Mouse (Mus musculus): ENCODE results near the gene Slc25a38.
"Not testable (repeated sequence)": the region's sequence is repeated elsewhere in the genome, so short reads cannot be mapped to it uniquely, and the experiment has no call there.

Gene Slc25a38

DNA sequence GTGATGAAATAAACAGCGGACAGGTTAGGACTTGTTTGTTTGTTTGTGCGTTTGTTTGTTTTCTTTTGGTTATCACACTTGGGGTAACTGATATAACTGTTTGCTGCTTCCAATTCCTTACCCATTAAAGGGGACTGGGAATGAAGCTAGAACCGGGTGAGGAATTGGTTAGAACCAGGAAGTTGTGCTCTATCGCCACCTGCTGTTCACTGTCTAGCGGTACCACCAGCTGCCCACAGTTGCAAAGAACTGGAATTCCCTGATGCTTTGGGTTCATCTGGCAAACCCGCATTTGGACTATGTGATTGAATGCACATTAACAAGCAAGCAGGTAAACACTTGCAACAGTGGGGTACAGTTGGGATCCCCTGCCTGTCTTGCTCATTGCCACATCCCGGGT, 11.5 kb upstream of the Slc25a38 start:
- DNase-seq (ENCODE audit: inconsistent age in 2 of 2, low spot score in 1 of 2): peak; percentile 41 to 87

DNA sequence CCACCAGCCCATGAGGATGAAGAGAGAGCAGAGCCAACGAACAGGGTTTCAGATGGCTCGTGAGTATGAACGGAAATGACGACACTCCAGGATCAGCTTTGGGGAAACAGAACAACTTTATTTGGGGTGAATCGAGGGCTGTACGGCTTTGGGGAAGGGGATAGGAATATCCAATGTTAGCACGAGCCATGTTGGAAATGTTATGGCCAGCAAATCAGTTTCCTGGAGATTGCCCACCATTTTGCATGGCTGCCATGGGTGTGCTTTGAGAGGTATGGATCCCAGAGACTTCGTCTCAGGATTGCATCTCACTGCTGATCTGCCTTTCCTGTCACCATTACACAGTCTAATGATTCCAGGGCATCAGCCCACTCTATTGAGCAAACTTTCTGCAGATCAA, 10.9 kb upstream of the Slc25a38 start:
- no peak for DNase-seq (ENCODE audit: inconsistent age in 2 of 2, low spot score in 1 of 2)

DNA sequence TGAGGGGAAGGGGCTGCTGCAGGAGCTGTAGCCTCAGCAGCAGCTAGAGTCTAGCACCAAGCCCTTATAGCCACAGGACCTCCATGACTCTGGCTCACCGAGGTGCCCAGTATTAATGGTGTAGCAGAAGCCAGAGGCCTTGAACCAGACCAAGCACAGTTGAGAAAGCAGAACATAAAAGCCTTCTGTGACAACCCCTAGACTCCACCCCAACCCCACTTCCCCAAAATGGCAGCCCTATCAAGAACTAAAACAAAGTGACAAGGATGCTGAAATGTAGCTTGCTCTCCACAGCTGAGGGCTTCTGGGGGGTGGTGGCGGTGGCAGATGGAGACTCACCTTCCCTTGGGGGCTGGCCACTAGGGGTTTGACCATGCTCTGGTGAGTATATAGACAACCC, 9.0 kb upstream of the Slc25a38 start:
- DNase-seq (ENCODE audit: inconsistent age in 2 of 2, low spot score in 1 of 2): no peak

DNA sequence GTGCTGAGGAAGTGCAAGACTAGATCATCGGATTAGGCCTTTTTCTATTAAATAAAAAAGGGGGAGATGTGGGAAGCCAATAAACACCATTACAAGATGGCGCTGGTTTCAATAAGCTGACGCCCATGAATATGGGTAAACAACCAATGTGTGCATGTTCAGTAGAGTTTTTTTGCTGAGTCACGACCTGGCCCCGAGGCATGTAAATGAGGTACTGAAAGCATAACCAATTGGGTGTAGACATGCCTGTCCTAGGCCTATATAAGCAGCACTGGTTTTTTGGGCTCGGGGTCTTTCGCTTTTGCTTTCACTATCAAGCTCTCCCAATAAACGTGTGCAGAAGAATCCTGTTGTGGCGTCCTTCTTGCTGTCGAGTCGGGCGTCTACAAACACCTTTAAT, 1.2 kb upstream of the Slc25a38 start:
- not testable (repeated sequence) for DNase-seq (ENCODE audit: inconsistent age in 2 of 2, low spot score in 1 of 2)

DNA sequence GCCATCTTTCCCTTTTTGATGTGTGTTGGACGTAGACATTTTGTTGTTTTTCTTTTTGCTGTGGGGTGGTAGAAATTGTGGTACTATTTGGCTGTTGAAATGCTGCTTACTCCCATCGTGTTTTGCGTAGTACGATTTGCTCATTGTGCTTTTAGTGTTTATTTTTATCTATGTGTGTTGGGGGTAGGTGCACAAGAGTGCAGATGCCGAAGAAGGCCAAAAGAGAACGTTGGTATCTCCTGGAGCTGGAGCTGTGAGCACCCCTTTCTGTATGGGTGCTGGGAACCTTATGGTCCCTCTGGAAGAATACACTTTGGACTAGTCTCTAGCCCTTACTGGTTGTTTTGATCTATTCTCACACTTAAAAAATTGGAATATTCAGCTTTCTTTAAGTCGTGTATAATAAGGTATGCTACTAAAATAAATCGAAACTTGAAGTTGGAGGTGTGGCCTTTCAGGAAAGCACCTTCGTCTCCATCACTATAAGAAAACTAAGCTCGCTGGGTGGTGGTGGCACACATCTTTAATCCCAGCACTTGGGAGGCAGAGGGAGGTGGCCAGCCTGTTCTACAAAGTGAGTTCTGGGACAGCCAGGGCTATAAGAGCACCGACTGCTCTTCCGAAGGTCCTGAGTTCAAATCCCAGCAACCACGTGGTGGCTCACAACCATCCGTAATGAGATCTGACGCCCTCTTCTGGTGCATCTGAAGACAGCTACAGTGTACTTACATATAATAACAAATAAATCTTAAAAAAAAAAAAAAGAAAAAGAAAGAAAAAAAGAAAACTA, 1.2 kb downstream of the Slc25a38 start:
- no peak for DNase-seq (ENCODE audit: inconsistent age in 2 of 2, low spot score in 1 of 2)

DNA sequence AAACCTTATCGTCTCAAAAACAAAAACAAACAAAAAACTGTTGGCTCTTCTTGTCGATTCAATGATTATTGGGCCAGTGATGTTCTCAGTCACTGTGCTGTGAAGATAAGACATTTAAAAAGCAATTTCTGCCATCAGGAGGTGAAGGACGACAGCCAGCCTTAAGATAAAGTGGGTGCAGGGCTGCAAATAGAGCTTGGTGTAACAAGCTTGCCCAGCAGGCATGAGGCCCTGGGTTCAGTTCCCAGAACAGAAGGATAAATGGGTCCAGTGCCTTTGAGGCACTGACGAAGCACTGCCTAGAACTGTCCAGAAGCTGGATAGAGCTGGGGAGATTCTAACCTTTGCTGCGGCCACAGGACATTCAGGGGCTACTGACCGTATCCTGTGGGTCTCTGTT, 2.3 kb downstream of the Slc25a38 start:
- peak in 1 of 2 experiments; percentile 2 for DNase-seq (ENCODE audit: inconsistent age in 2 of 2, low spot score in 1 of 2)

DNA sequence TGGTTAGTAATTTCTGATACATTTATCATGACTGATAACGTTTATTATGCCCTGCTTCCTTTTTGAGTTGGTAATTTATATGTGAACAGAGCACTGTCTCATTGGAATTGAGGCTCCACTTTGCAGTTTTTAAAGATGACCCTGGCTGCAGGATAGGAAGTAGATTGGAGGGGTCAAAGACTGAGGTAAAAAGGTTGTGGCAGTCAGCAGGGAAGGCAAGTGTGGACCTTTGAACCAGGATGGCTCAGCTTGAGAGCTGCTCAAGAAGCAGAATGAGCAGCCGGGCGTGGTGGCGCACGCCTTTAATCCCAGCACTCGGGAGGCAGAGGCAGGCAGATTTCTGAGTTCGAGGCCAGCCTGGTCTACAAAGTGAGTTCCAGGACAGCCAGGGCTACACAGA, 3.3 kb downstream of the Slc25a38 start:
- no peak for DNase-seq (ENCODE audit: inconsistent age in 2 of 2, low spot score in 1 of 2)

DNA sequence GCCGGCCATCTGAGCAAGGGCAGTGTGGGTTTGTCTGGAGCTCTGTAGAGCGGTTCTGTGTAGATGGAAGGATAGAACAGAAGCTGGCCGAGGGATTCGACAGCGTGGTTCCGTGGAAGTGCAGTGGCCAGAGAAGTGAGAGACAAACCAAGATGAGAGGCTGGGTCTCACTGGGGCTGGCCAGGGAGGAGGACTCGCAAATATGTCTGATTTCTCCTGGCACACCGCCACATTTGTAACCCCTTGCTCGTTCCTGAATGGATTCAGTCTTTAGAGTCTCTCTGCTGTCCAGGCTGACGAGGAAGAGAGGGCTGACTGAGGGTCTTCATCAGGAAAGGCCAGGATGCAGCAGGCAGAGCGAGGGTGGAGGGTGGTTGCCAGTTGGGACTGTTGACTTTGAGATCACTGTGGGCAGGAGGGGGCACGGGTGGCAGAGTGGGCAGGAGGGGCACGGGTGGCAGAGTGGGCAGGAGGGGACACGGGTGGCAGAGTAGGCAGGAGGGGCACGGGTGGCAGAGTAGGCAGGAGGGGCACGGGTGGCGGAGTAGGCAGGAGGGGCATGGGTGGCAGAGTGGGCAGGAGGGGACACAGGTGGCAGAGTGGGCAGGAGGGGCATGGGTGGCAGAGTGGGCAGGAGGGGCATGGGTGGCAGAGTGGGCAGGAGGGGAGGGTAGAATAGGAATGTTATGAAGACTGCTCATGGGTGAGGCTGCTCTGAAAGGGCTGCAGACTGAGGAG, 4.0 kb downstream of the Slc25a38 start:
- no peak for DNase-seq (ENCODE audit: inconsistent age in 2 of 2, low spot score in 1 of 2)

DNA sequence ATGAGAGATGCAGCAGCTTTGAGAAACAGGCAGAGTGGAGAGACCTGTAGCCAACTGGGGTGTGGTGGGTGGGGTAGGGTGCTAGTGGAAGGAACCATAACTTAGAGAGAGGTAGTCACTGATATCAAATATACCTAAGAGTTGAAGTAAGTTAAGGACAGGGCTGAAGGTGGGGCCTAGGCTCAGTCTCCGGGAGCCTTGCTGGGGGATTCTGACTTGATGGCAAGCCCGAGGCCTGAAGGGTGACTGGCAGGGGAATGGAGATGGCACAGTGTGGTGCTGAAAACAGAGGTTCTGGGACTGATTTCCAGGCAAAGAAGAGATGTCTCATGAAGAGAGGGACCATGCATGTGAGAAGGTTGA, 4.6 kb downstream of the Slc25a38 start:
- DNase-seq (ENCODE audit: inconsistent age in 2 of 2, low spot score in 1 of 2): no peak

DNA sequence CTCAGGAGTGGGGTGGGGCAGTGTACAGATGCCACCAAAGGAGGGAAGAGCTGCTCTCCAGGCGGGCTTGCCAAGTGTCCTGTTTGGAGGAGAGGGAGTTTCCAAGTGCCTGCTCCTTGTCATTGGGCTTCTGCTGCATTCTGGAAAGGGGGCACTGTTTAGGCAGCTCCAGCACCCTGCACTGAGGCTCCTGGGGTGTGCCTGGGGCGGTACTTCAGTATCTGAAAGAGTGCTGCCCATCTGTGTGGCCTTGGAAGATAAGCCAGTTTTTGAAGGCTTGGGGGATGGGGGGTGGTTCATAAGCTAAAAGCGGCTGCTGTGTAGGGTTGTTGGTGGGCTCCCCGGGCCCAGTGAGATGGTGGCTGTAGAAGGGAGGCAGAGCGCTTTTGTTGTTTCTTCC, 5.4 kb downstream of the Slc25a38 start:
- DNase-seq (ENCODE audit: inconsistent age in 2 of 2, low spot score in 1 of 2): peak in 1 of 2 experiments; percentile 54

DNA sequence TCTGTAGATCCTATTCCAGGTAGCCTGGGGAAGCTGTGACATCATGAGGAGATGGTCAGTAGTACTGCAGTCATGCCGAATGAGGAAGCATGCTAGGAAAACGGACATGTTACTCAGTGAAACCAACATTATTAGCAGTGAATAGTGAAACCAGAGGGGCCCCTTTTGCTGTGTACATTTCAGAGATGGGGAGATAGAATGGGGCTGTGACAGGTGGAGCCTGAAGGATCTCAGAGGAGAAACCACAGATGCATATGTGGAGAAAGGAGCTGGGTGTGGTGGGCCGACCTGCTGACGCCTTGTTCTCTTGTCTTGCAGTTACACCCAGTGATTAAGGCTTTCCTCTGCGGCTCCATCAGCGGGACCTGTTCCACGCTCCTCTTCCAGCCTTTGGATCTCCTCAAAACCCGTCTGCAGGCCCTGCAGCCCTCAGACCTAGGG, 6.0 kb downstream of the Slc25a38 start:
- no peak for DNase-seq (ENCODE audit: inconsistent age in 2 of 2, low spot score in 1 of 2)

DNA sequence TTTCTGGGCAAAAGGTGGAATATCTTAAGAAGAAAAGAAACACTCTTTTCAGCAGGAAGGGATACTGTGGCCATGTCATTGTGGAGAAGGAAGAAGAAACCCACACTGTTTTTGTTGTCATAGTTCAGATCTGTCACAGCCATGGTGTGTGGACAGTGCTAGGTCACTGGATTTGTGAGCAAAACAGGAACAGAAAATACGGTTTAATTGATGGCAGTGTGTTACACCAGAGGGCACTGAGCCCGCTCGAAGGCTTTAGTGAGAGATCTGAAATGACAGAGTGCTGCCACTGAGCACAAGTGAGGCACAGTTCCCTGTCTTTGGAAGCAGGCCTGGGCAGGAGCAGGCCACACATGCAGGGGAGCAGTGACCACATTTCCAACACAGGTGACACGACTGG, 8.0 kb downstream of the Slc25a38 start:
- no peak for DNase-seq (ENCODE audit: inconsistent age in 2 of 2, low spot score in 1 of 2)

DNA sequence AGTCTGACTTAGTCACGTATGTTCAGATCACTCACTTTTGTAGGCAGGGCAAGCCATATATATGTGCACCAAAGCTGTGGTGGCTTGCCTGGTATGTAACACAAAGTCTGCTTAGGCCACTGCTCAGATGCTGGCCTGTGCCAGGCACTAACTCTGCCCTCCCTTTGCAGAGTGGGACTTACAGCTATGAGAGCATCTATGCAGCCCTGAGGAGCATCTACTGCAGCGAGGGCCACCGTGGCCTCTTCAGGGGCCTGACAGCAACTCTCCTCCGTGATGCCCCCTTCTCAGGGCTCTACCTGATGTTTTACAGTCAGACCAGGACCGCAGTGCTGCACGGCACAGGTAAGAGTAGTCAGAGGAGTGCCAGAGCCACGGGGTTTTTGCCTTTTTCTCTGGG, 10.3 kb downstream of the Slc25a38 start:
- DNase-seq (ENCODE audit: inconsistent age in 2 of 2, low spot score in 1 of 2): no peak

DNA sequence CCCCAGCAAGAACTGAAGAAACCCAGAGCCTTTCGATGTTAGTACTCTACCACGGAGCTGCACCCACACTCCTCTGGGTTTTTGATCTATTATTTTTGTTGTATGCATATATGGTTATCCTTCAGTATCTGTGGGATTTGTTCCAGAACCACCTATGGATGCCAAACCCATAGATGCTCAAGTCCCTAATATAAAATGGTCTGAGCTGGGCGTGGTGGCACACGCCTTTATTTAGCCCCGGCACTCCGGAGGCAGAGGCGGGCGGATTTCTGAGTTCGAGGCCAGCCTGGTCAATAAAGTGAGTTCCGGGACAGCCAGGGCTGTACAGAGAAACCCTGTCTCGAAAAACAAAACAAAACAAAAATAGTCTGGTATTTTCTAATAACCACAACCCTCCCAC, 16.7 kb downstream of the Slc25a38 start:
- DNase-seq (ENCODE audit: inconsistent age in 2 of 2, low spot score in 1 of 2): peak in 1 of 2 experiments; percentile 47

DNA sequence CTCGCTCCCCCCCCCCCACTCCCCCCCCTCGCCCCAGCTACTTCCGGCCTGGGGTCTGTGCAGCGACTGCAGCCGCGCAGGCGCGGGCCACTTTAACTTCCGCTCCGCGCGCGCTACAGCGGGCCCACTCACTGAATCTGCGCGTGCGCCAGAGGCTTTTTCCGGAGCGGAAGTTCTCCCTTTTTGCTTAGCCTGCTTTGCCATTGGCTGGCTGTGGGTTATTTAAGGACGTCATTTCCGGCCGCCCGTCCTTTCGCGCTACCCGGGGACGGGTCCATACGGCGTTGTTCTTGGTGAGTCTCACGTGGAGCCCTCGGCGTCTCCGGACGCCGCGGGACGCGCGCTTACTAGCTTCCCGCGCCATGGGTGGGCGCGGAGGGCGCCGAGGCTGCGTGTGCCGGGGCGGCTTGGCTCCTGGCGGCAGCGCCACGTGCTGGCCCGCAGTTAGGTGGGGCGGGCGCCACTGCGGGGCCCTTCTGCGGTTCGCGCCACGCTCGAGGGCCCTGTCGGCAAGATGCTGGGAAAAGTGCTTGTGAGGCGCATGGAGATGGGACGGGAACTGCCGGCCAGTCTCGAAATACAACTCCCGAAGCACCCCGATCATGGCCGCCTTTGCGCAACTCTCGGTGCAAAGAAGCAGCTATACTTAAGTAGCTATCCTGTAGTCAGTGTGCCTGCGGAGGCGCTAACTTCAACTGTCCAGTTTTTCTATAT, 17.5 kb downstream of the Slc25a38 start, which contains the start of gene Rpsa:
Rpsa (plus strand) TSS at position 152 of the 714 bp plus-strand sequence.
- DNase-seq (ENCODE audit: inconsistent age in 2 of 2, low spot score in 1 of 2): peak; percentile 98

DNA sequence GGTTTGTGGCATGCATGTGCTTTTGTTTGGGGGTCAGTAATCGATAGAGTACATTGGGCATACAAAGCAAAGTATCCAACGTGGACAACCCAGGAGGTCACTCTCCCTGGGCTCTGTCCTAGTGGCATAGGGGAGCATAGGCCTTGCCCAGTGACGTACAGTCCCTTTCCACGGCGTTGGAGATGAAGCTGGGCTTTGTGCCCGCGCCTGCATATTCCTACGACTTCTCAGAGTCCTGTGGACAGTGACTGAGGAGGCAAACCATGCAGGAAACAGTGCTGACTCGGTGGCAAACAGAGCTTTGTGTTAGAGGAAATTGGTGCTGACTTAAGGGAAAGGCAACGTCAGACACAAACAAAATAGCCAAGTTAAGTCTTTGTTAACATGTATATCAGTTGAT, 19.1 kb downstream of the Slc25a38 start:
- DNase-seq (ENCODE audit: inconsistent age in 2 of 2, low spot score in 1 of 2): no peak

DNA sequence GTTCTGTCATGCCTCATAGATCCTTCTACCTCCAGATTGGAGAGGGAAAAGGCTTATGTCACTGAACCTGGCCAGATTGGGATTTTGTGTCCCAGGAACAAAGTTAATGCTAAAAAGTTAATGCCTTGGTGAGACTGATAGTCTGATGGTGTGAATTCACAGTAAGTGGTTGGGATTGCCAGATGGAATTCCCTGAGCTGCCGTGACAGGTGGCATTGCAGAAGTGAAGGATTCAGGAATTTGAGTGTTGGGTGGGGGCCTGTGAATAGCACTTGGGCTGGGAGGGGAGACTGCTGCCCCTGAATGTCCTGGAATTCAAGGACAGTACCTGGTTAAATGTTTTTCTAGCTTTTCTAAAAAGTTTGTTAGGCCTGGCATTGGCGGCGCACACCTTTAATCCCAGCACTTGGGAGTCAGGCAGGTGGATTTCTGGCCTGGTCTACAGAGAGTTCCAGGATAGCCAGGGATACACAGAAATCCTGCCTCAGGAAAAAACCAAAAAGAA, 21.7 kb downstream of the Slc25a38 start:
- no peak for DNase-seq (ENCODE audit: inconsistent age in 2 of 2, low spot score in 1 of 2)

DNA sequence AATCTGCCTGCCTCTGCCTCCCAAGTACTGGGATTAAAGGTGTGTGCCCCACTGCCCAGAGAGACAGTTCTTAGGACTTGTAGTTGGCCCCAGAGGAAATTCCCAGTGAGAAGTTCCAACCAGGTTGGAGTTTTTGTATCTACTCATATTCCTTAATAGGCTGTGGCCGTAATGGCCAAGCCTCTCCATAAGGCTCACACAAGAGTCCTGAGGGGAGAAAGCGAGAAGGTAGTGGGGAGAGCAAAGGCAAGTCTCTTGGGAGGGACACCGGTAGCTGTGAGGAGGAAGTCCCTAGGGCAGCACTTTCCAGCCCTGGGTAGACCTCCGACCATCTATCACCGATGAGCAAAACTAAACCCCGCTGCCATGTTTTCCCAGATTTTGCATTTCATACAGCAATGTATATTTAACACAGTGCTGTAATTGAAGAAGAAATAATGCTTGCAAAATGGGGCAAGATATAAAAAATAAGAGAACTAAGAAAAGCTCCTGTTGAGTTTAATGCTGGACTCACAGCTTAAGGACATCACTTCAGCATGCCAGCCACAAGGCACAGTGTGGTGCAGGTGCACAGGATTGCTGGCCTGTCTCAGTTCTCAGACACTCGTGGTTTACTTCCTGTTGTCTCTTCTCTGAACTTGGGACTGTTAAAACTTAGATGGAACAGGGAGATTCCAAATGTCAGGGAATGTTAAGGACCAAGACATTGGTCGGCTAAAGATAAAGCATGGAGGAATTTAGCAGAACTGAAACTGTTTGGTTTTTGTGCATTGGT, 23.0 kb downstream of the Slc25a38 start:
- no peak for DNase-seq (ENCODE audit: inconsistent age in 2 of 2, low spot score in 1 of 2)

DNA sequence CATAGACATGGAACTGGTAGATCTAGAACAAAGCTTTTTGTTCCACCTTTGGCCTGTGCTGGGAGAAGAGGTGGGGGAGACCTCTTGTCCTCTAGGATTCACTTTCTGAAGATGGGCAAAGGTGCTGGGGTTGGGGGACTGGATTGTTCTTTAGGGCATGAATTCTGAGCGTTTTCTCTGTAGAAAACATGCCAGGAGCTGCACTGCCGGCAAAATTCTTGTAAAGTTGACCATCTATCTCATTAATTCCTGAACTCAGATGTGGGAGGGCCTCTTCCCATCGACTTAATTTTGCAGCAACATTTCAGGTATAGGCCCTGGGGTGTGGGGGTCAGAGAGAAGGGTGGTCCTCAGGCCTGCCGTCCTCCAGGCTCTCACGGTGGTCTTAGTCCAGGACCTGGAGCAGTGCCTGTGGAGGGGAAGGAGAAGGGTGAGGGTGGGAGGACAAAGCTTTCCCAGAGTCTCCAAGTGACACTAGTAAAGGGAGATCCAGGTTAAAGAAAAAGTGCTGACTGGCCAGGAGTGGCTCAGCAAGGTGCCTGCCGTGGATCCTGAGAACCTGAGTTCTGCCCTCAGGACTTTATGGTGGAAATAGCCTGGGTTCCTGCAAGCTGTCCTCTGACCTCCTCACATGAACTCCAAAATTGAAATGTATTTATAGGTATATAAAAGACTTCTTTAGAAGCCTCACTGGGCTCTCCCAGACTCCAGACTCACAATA, 23.7 kb downstream of the Slc25a38 start:
- no peak for DNase-seq (ENCODE audit: inconsistent age in 2 of 2, low spot score in 1 of 2)

DNA sequence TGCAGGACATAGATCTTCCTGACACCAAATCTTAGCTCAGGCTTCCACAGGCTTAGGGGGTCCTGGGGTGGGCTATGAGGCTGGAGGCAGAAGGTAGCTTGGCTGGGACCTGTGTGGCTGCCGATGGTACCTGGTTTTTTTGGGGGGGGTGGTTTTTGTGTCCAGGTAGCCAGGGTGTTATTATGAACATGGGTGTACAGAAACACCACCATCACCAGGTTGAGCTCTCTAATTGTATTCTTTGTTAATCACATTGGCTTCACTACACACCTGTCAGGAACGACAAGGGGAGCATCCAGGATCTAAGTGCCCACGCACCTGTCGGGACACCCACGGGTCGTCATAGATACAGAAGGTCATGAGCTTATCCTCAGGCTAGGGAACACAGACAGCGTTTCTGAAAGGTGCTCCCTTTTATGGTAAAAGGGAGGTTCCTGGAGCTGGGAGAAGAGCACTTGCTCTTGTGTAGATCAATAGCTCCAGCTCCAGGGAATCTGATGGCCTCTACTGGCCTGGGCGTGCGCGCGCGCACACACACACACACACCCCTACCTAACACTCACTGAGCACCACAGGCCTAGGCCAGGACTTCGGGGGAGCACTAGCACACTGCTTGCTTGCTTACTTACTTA, 24.5 kb downstream of the Slc25a38 start:
- DNase-seq (ENCODE audit: inconsistent age in 2 of 2, low spot score in 1 of 2): no peak
